Mouse (Mus musculus): ENCODE measurements around the gene Stac2.
A peak's percentile ranks its signal among the peaks of the same experiment; 100 is the strongest.

Stac2 gene

GRCm38 (mm10) chr11:98052989-98053834 is at the start of gene Stac2:
Gene Stac2, minus strand, starts transcription at chr11:98053462.
- DNase-seq (ENCODE audit: low spot score): peak; percentile 79

- DNase-seq (ENCODE audit: low spot score): no peak
These were observed 48.1 kb upstream of the Stac2 start for GRCm38 (mm10) chr11:98101332-98101731.

GRCm38 (mm10) chr11:98090583-98090982 is 37.3 kb upstream of the Stac2 start:
- DNase-seq (ENCODE audit: low spot score): peak; percentile 71

- DNase-seq (ENCODE audit: low spot score): peak; percentile 85
These were observed 35.0 kb upstream of the Stac2 start for GRCm38 (mm10) chr11:98088224-98088623.

- DNase-seq (ENCODE audit: low spot score): no peak
These were observed 33.3 kb upstream of the Stac2 start for GRCm38 (mm10) chr11:98086574-98086973.

GRCm38 (mm10) chr11:98086141-98086540 is 32.9 kb upstream of the Stac2 start:
- no peak for DNase-seq (ENCODE audit: low spot score)

- no peak for DNase-seq (ENCODE audit: low spot score)
These were observed 29.5 kb upstream of the Stac2 start for GRCm38 (mm10) chr11:98082745-98083144.

- no peak for DNase-seq (ENCODE audit: low spot score)
These were observed 27.2 kb upstream of the Stac2 start for GRCm38 (mm10) chr11:98080450-98080849.

GRCm38 (mm10) chr11:98077086-98077485 is 23.8 kb upstream of the Stac2 start:
- no peak for DNase-seq (ENCODE audit: low spot score)

- DNase-seq (ENCODE audit: low spot score): peak; percentile 86
These were observed 22.0 kb upstream of the Stac2 start for GRCm38 (mm10) chr11:98075195-98075808.

GRCm38 (mm10) chr11:98073442-98073841 is 20.2 kb upstream of the Stac2 start:
- DNase-seq (ENCODE audit: low spot score): no peak

- DNase-seq (ENCODE audit: low spot score): no peak
These were observed 14.0 kb upstream of the Stac2 start for GRCm38 (mm10) chr11:98067255-98067654.

GRCm38 (mm10) chr11:98066201-98066600 is 12.9 kb upstream of the Stac2 start:
- DNase-seq (ENCODE audit: low spot score): no peak

GRCm38 (mm10) chr11:98061904-98062562 is 8.8 kb upstream of the Stac2 start:
- DNase-seq (ENCODE audit: low spot score): peak; percentile 46

GRCm38 (mm10) chr11:98061441-98061840 is 8.2 kb upstream of the Stac2 start:
- no peak for DNase-seq (ENCODE audit: low spot score)

GRCm38 (mm10) chr11:98060104-98060692 is 6.9 kb upstream of the Stac2 start:
- no peak for DNase-seq (ENCODE audit: low spot score)

GRCm38 (mm10) chr11:98059662-98060061 is 6.4 kb upstream of the Stac2 start:
- peak; percentile 49 for DNase-seq (ENCODE audit: low spot score)

GRCm38 (mm10) chr11:98057998-98058397 is 4.7 kb upstream of the Stac2 start:
- DNase-seq (ENCODE audit: low spot score): peak; percentile 67

- peak; percentile 45 for DNase-seq (ENCODE audit: low spot score)
These were observed 4.2 kb upstream of the Stac2 start for GRCm38 (mm10) chr11:98057466-98057865.

GRCm38 (mm10) chr11:98052129-98052988 is 903 bp downstream of the Stac2 start:
- DNase-seq (ENCODE audit: low spot score): peak; percentile 57

GRCm38 (mm10) chr11:98051611-98052128 is 1.6 kb downstream of the Stac2 start:
- no peak for DNase-seq (ENCODE audit: low spot score)

Data from MN1 (cell line).